Mouse (Mus musculus): ENCODE data around the gene Stk40. TPM values are rescaled to one million over a fixed set of nuclear protein-coding genes. Genes with fewer than 3 reads are reported as not detected.
"Not testable (repeated sequence)": the region's sequence is repeated elsewhere in the genome, so short reads cannot be mapped to it uniquely, and the experiment has no call there.

Stk40 gene
- polyA plus RNA-seq, 1 experiment from 2014 or later = 49.0 TPM

DNA sequence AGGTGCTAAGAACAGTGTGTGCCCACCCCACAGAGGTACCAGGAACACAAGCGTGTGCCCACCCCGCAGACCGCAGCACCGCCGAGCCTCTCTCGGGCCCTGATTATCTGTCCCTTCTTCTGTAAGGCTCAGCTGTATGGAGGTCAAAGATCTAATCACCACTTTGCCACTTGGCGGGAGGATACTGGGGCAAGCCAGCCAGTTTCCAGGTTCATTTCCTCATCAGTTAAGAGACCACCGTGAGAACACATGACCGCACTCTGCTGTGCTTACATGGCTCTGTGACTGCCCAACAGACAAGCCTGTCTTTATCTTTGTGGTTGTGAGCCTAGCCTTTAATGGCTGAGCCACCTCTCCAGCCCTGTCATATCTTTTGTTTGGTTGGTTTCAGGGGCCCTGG is 20.7 kb upstream of the Stk40 start:
- Histone ChIP-seq H3K4me2 (replicated peaks) (no peak overlapping the region), H3K4me3 (no peak overlapping the region), H3K9me3 (no peaks in the 10 kb centered on the region), H3K4me1 (no peaks in the 10 kb centered on the region), H3K27ac (replicated peaks) (no peak overlapping the region), H3K36me3 (peaks cover 20% of the 10 kb centered on the region; the same call in 1 of the 2 replicates), H3K27me3 (no peaks in the 10 kb centered on the region), H3K9ac (replicated peaks) (no peak overlapping the region)
- 93% methylated on average over 9 of the region's 9 CpGs for WGBS
- ATAC-seq (ENCODE audit: low FRiP score, low read depth) = no peak

DNA sequence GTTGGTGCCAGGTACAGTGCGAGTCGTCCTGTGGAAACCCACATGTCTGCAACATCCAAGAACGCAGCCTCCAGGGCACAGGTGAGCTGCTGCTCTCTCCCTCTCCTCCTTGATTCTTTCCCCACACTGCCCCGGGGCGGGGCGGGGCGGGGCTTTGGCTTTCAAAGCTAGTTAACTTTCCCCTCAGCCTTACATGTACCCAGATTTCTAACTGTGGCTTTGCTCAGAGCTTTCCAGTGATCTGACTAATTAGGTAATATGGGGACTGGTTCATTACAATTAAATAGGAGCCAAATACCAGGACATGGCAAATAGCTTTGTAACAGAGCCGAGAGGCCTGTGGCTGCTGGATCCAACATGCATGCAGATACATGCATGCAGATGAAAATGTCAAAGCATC is 19.4 kb upstream of the Stk40 start:
- WGBS = 76% methylated on average over 8 of the region's 8 CpGs
- H3K9ac ChIP-seq (replicated peaks) = no peak overlapping the region
- peaks cover 27% of the 10 kb centered on the region; the same call in 1 of the 2 replicates for H3K36me3 ChIP-seq
- no peak overlapping the region for H3K4me2 ChIP-seq (replicated peaks)
- no peak overlapping the region for H3K4me3 ChIP-seq
- H3K9me3 ChIP-seq = no peaks in the 10 kb centered on the region
- no peak overlapping the region for H3K27ac ChIP-seq (replicated peaks)
- H3K4me1 ChIP-seq = no peaks in the 10 kb centered on the region
- no peak for ATAC-seq (ENCODE audit: low FRiP score, low read depth)
- H3K27me3 ChIP-seq = no peaks in the 10 kb centered on the region

DNA sequence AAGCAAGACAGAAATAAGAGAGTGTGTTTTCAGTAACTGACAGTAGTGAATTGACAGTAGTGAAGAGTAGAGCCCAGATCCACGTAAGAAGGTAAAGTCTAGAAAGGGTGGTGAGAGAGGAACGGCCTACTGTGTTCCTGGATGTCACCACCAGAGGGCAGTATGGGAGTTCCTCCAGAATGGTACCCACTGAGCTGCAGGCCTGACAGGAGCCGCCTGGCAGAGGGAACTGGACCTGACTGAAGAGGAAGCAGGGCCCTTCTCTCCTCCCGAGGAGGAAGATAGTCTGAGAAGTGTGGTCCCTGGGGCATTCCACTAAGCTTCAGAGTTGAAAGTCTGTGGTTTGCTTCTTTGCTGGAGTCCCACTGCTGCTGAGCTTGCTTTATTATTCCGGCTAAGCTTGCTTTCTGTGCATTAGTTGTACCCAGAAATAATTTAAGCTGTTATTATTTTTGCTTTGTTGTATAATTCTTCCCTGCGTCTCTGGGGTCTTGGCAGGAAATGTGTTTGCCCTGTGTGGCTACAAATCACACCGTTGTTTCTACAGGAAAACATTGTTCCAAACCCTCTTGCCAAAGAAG is 17.7 kb upstream of the Stk40 start:
- no peak for ATAC-seq (ENCODE audit: low FRiP score, low read depth)
- WGBS = 39% methylated on average over 7 of the region's 7 CpGs
- no peaks in the 10 kb centered on the region for H3K9me3 ChIP-seq

DNA sequence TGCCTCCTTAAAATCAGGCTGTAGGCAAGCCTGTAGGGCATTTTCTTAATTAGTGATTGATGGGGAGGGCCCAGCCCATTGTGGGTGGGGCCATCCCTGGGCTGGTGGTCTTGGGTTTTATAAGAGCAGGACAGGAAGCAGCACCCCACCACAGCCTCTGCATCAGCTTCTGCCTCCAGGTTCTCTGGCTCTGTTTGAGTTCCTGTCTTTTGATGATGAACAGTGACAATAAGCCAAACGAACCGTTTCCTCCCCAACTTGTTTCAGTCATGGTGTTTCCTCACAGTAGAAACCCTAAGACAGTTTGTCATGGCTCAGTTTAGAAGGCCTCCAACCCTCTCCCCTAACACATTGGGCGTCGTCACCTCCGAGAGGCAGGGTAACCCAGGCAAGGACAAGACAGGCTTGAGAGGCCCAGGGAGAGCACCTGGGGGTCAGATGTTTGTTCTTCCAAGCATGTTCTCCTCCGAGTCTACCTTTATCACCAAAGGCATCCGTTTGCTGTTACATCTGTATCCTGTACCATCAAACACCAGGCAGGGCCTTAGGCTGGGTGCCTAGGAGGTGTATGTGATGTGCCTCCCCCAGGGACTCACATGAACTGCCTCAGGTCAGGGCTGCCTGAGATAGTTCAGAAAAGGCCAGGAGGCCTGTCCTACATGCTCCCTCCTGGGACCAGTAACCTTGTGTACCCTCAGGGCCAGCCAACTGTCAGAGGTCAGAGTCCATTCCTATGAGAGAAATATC is 13.5 kb upstream of the Stk40 start:
- Histone ChIP-seq H3K9me3 (no peaks in the 10 kb centered on the region), H3K4me3 (no peak overlapping the region), H3K9ac (replicated peaks) (no peak overlapping the region), H3K4me2 (replicated peaks) (no peak overlapping the region), H3K4me1 (no peaks in the 10 kb centered on the region), H3K27ac (replicated peaks) (no peak overlapping the region), H3K36me3 (0 out of 2 replicates have a peak, but pooled peaks cover 11% of the 10 kb centered on the region), H3K27me3 (no peaks in the 10 kb centered on the region)
- no peak for ATAC-seq (ENCODE audit: low FRiP score, low read depth)
- 91% methylated on average over 7 of the region's 7 CpGs for WGBS

More for the DNA sequence above, 17.7 kb upstream of the Stk40 start:
- Histone ChIP-seq H3K4me1 (no peaks in the 10 kb centered on the region), H3K4me2 (replicated peaks) (no peak overlapping the region), H3K4me3 (no peak overlapping the region), H3K27ac (replicated peaks) (no peak overlapping the region), H3K36me3 (peaks cover 27% of the 10 kb centered on the region; the same call in 1 of the 2 replicates), H3K9ac (replicated peaks) (no peak overlapping the region), H3K27me3 (no peaks in the 10 kb centered on the region)

DNA sequence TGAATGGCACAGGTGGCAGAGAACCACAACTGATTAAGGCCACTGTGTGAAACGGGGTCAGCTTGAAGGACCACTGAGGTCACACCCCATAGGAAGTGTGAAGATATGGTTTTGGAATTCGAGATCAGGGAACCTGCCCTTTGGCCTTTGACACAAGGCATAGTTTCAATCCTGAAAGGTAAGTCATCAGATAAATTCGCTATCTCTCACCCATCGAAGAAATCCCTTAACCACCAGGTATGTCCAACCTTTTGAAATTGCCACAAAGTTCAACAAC is 13.0 kb upstream of the Stk40 start:
- 0 out of 2 replicates have a peak, but pooled peaks cover 11% of the 10 kb centered on the region for H3K36me3 ChIP-seq
- no peak overlapping the region for H3K4me2 ChIP-seq (replicated peaks)
- WGBS = 86% methylated on average over 4 of the region's 4 CpGs
- H3K27ac ChIP-seq (replicated peaks) = no peak overlapping the region
- H3K4me1 ChIP-seq = no peaks in the 10 kb centered on the region
- no peak overlapping the region for H3K4me3 ChIP-seq
- H3K27me3 ChIP-seq = no peaks in the 10 kb centered on the region
- ATAC-seq (ENCODE audit: low FRiP score, low read depth) = no peak
- no peaks in the 10 kb centered on the region for H3K9me3 ChIP-seq
- no peak overlapping the region for H3K9ac ChIP-seq (replicated peaks)

DNA sequence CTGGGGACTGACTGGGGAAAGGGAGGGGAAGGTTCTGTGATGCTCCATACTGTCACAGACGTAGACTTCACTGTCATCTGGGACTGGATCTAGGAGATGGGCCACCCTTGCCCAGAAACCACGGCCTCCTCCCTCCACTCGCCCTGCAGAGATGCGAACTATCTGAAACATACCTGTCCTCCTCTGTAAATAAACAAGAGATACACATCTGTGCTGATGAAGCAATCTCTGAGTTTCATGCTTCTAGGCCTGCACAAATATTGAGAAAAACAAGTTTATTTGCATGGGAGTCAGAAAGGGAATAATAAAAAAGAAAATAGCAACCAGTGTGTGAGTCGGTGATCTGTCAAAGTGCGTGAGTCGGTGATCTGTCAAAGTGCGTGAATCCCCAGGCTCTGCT is 11.9 kb upstream of the Stk40 start:
- Histone ChIP-seq H3K27me3 (no peaks in the 10 kb centered on the region), H3K36me3 (0 out of 2 replicates have a peak, but pooled peaks cover 11% of the 10 kb centered on the region), H3K4me2 (replicated peaks) (no peak overlapping the region), H3K9ac (replicated peaks) (no peak overlapping the region), H3K4me3 (no peak overlapping the region), H3K4me1 (0 out of 2 replicates have a peak, but pooled peaks cover under 1% of the 10 kb centered on the region), H3K9me3 (no peaks in the 10 kb centered on the region), H3K27ac (replicated peaks) (no peak overlapping the region)
- WGBS = 86% methylated on average over 8 of the region's 8 CpGs
- no peak for ATAC-seq (ENCODE audit: low FRiP score, low read depth)

DNA sequence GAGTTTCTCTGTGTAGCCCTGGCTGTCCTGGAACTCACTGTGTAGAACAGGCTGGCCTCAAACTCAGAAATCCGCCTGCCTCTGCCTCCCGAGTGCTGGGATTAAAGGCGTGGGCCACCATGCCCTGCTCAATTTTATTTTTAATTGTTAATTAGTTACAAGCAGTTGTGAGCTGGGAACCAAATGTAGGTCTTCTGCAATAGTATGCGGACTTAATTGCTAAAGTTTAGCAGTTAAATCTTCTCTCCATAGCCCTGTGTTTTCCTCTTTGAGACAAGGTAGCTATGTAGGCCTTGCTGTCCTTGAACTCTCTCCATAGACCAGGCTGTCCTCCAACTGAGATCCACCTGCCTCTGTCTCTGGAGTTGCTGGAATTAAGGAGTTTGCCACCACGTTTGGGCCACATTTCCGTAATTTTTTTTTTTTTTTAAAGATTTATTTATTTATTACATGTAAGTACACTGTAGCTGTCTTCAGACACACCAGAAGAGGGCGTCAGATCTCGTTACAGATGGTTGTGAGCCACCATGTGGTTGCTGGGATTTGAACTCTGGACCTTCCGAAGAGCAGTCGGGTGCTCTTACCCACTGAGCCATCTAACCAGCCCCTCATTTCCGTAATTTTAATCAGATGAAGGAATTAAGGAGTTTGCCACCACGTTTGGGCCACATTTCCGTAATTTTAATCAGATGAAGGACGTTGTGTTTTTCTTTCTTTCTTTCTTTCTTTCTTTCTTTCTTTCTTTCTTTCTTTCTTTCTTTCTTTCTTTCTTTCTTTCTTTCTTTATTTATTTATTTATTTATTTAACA is 7.9 kb upstream of the Stk40 start:
- WGBS = 56% methylated on average over 14 of the region's 14 CpGs
- not testable (repeated sequence) for H3K36me3 ChIP-seq; H3K9ac ChIP-seq (replicated peaks); ATAC-seq (ENCODE audit: low FRiP score, low read depth); H3K27me3 ChIP-seq; H3K4me1 ChIP-seq; H3K9me3 ChIP-seq; H3K4me3 ChIP-seq; H3K27ac ChIP-seq (replicated peaks)
- peak overlapping the region; percentile 57; the same call in 1 of the 2 replicates for H3K4me2 ChIP-seq (replicated peaks)

DNA sequence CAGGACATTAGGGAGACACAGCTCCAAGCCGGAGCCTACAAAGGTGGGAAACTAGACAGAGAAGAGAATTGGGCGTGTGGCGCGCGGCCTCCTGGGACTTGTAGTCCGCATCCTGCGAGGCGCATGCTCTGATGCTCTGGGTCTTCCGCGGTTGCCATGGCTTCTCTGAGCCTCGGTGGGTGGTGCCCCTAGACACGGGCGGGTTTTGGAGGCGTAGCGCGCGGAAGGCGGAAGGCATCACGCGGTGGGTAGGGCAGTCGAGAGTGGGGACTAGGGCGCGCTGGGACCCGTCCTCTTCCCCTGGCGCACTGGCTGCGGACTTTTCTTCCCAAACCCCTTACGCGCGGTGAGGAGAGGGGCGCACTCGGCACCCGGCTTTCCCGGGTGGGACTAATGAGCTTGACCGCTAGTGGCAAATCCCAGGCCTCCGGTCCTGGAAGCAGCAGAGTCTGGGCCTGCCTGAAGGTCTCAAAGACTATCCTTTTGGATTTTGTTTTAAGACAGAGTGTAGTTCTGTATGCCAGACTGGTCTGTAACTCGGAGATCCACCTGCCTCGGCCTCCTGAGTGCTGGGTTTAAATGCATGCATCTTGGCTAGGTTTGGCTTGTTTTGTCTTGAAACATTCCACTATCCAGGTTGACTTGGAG is 7.2 kb upstream of the Stk40 start, which contains the start of gene Lsm10:
TSS of gene Lsm10 (plus strand) at position 160 of the 648 bp plus-strand sequence.
- H3K36me3 ChIP-seq = peaks cover 6% of the 10 kb centered on the region
- H3K4me1 ChIP-seq = peaks cover 9% of the 10 kb centered on the region; the same call in 1 of the 2 replicates
- H3K27me3 ChIP-seq = no peaks in the 10 kb centered on the region
- peak within 1 kb of the TSS; percentile 65 for H3K9ac ChIP-seq (replicated peaks)
- no peaks in the 10 kb centered on the region for H3K9me3 ChIP-seq
- peak within 1 kb of the TSS; percentile 74 for H3K27ac ChIP-seq (replicated peaks)
- ATAC-seq (ENCODE audit: low FRiP score, low read depth) = peak; percentile 97
- peak within 1 kb of the TSS; percentile 57 for H3K4me2 ChIP-seq (replicated peaks)
- peak within 1 kb of the TSS; percentile 62 for H3K4me3 ChIP-seq
- WGBS = 4% methylated on average over 37 of the region's 37 CpGs

DNA sequence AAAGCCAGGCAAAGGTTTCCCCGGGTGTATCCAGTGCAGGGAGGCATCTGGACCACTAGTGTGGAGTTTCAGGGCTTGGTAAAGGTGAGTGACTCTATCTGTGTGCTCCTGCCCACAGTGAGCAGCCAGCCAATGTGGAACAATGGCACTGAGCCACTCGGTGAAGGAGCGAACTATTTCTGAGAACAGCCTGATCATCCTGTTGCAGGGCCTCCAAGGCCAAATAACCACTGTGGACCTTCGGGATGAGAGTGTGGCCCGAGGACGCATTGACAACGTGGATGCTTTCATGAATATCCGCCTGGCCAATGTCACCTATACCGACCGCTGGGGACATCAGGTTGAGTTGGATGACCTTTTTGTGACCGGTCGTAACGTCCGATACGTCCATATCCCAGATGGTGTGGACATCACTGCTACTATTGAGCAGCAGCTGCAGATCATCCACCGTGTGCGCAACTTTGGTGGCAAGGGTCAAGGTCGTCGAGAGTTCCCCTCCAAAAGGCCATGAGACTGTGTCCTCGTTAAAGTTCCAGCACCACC is 6.0 kb upstream of the Stk40 start:
- H3K4me2 ChIP-seq (replicated peaks) = no peak overlapping the region
- no peaks in the 10 kb centered on the region for H3K9me3 ChIP-seq
- 93% methylated on average over 20 of the region's 20 CpGs for WGBS
- H3K27me3 ChIP-seq = no peaks in the 10 kb centered on the region
- peaks cover 6% of the 10 kb centered on the region for H3K36me3 ChIP-seq
- H3K9ac ChIP-seq (replicated peaks) = no peak overlapping the region
- ATAC-seq (ENCODE audit: low FRiP score, low read depth) = no peak
- no peak overlapping the region for H3K4me3 ChIP-seq
- no peak overlapping the region for H3K27ac ChIP-seq (replicated peaks)
- H3K4me1 ChIP-seq = peaks cover 14% of the 10 kb centered on the region

DNA sequence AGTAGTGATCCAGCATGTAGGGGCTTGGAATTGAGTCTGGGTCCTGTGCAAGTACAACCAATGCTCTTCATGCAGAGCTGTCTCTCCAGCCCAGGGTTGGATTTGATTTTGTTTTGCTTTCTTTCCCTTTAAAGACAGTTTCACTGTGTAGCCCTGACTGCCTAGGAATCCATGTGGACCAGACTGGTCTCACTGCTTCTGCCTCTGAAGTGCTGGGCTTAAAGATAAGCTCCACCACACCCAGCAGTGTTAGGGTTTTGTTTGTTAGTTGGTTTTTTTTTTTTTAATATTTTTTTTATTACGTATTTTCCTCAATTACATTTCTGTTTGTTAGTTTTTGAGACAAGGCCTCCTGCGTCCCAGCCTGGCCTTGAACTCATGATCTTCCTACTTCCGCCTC is 4.4 kb upstream of the Stk40 start:
- no peak for ATAC-seq (ENCODE audit: low FRiP score, low read depth)
- Histone ChIP-seq H3K27me3 (no peaks in the 10 kb centered on the region), H3K9me3 (no peaks in the 10 kb centered on the region), H3K4me1 (peaks cover 21% of the 10 kb centered on the region), H3K4me2 (replicated peaks) (no peak overlapping the region), H3K27ac (replicated peaks) (no peak overlapping the region), H3K9ac (replicated peaks) (no peak overlapping the region), H3K36me3 (peaks cover 6% of the 10 kb centered on the region), H3K4me3 (no peak overlapping the region)
- WGBS = 87% methylated on average over 3 of the region's 3 CpGs

DNA sequence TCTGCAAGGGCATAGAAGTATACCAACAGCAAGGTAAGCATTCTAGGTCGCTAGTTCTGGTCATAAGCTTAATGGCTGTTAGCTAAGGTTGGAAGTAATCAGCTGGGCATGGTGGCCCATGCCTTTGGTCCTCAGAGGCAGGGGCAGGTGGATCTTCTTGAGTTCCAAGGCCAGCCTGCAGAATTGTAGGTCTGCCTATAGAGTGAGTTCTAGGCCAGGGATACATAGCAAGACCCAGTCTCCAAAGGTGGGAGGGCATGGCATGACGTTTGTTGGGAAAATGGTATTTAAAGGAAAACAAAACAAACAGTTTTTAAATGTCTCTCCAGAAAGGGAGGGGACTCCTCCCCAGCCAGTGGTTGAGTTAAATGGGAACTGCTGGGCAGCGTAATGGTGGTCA is 3.0 kb upstream of the Stk40 start:
- Histone ChIP-seq H3K4me1 (peaks cover 33% of the 10 kb centered on the region), H3K4me3 (no peak overlapping the region), H3K9me3 (no peaks in the 10 kb centered on the region), H3K36me3 (peaks cover 6% of the 10 kb centered on the region), H3K27ac (replicated peaks) (no peak overlapping the region), H3K4me2 (replicated peaks) (no peak overlapping the region), H3K9ac (replicated peaks) (no peak overlapping the region), H3K27me3 (no peaks in the 10 kb centered on the region)
- no peak for ATAC-seq (ENCODE audit: low FRiP score, low read depth)
- 84% methylated on average over 3 of the region's 3 CpGs for WGBS
